Mouse (Mus musculus): Measurements from ENCODE around the gene Zfp735. TPM values are rescaled to one million over a fixed set of nuclear protein-coding genes. Genes with fewer than 3 reads are reported as not detected.

Gene Zfp735
- not detected for total RNA-seq (2021)

DNA sequence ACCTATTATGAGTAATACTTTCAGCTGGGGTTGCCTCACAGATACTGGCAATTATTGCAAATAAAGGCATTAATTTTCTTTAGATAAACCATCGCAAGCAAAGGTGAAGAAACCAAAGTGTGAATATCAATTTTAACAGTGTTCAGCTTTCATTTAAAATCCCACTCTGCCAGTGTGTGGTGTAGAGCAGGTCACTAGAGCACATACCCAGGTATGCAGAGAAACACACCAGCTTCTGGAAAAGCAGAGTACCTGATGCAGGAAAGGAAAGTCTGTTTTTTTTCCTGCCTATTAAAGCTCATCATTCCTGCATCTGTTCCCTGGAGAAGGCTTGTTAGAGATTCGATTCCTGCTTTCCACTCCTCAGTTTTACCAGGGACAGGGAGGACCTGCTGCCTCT lies at the start of gene Zfp735:
Gene Zfp735 (plus strand): TSS at position 301 of the 400 bp plus-strand sequence.
- intact Hi-C loops (cut with DNase I): no loop called here
- DNase-seq (ENCODE audit: extremely low spot score in 1 of 2, low spot score in 2 of 2): no peak

DNA sequence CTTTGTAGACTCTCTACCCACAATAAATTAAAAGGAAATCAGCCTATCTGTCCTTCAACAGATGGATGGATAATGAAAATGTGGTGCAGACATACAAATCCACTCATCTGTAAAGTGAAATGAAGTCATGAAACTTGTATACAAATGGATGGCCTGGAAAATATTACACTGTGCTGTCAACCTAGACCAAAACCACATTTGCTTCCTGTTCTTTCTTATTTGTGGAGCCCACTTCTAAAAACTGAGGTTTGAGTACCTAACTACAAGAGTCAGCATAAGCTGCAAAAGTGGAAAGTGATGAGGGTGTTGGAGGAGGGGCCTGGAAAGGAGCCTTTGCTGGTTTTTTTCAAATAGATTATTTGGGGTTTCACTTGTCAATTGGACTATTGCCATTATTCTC lies 70.5 kb downstream of the Zfp735 start:
- intact Hi-C loops (cut with DNase I): no loop called here
- DNase-seq (ENCODE audit: extremely low spot score in 1 of 2, low spot score in 2 of 2): no peak

Other genes with a start within 250 kb of the Zfp735 start
- gene Olfr380, start 231.3 kb upstream of the Zfp735 start, total RNA-seq (2021): not detected
- not detected for gene Olfr381, start 197.2 kb upstream of the Zfp735 start, total RNA-seq (2021)
- not detected for gene Olfr382, start 171.6 kb upstream of the Zfp735 start, total RNA-seq (2021)
- gene Olfr385, start 95.8 kb upstream of the Zfp735 start, total RNA-seq (2021): not detected
- gene Olfr384, start 90.2 kb upstream of the Zfp735 start, total RNA-seq (2021): not detected
- not detected for gene Olfr389, start 91.9 kb downstream of the Zfp735 start, total RNA-seq (2021)
- gene Olfr390, start 94.2 kb downstream of the Zfp735 start, total RNA-seq (2021): not detected
- gene Olfr391-ps, start 114.3 kb downstream of the Zfp735 start, total RNA-seq (2021): not detected
- not detected for gene Olfr392, start 128.3 kb downstream of the Zfp735 start, total RNA-seq (2021)
- not detected for gene Olfr393, start 162.7 kb downstream of the Zfp735 start, total RNA-seq (2021)
- gene Olfr394, start 202.0 kb downstream of the Zfp735 start, total RNA-seq (2021): not detected
- not detected for gene Olfr395, start 220.5 kb downstream of the Zfp735 start, total RNA-seq (2021)
- not detected for gene Olfr23, start 247.9 kb downstream of the Zfp735 start, total RNA-seq (2021)

Measured in left cerebral cortex, postnatal 10 days (tissue).